Mouse (Mus musculus) testis, adult 2 months (tissue): ENCODE results near the gene Gm21992. TPM values are rescaled to one million over a fixed set of nuclear protein-coding genes. Genes with fewer than 3 reads are reported as not detected.
A peak's percentile ranks its signal among the peaks of the same experiment; 100 is the strongest.

Experiments used
- H3K27ac ChIP-seq: fragments of 200-500 bp; 2 replicates; pipeline ENCODE4 v1.5.1; 2012; ENCODE audit warnings: low read depth, low read length; ENCODE audit not compliant: control insufficient read depth, insufficient read depth
- H3K27me3 ChIP-seq: fragments of 200-500 bp; 2 replicates; pipeline ENCODE4 v1.6.1; 2012; ENCODE audit warnings: mild to moderate bottlenecking, low read length, moderate library complexity; ENCODE audit not compliant: control insufficient read depth, insufficient read depth
- H3K36me3 ChIP-seq: fragments of 200-500 bp; 2 replicates; pipeline ENCODE4 v1.6.1; 2012; ENCODE audit warnings: mild to moderate bottlenecking, low read length; ENCODE audit not compliant: control insufficient read depth, insufficient read depth
- H3K4me1 ChIP-seq: fragments of 200-500 bp; 2 replicates; pipeline ENCODE4 v1.6.1; 2012; ENCODE audit warnings: low read length; ENCODE audit not compliant: control insufficient read depth, insufficient read depth
- H3K4me3 ChIP-seq: fragments of 200-500 bp; 2 replicates; pipeline ENCODE4 v1.5.1; 2012; ENCODE audit warnings: low read depth, mild to moderate bottlenecking, low read length, moderate library complexity, mixed read lengths; ENCODE audit not compliant: control insufficient read depth
- CTCF ChIP-seq: fragments of 200-500 bp; IDR thresholded peaks from 2 replicates; pipeline ENCODE4 v1.5.1; 2012; ENCODE audit warnings: low read depth, mild to moderate bottlenecking, inconsistent platforms, low read length, moderate library complexity; ENCODE audit not compliant: control insufficient read depth, insufficient read depth, insufficient replicate concordance
- POLR2A ChIP-seq: fragments of 200-500 bp; IDR thresholded peaks from 2 replicates; pipeline ENCODE4 v1.6.1; 2012; ENCODE audit warnings: low read depth, mild to moderate bottlenecking, inconsistent platforms, low read length, moderate library complexity; ENCODE audit not compliant: control insufficient read depth
- polyA plus RNA-seq: library from polyadenylated mRNA; depleted of rRNA; stranded (reverse); fragments of >200 nt; gene quantifications from 2 replicates; pipeline ENCODE4 v1.2.3, GENCODE M21; 2012

The Gm21992 gene
- polyA plus RNA-seq, 1 experiment: 9.4 TPM

GRCm38 (mm10) chr19:4720112-4720511, 91.3 kb downstream of the Gm21992 start:
- no peak for TF ChIP-seq POLR2A
- TF ChIP-seq CTCF: no peak
- no peaks in the 10 kb centered on the region for H3K27me3 ChIP-seq

GRCm38 (mm10) chr19:4719351-4719764, 92.1 kb downstream of the Gm21992 start:
- Histone ChIP-seq H3K4me1 (peaks cover 12% of the 10 kb centered on the region), H3K4me3 (no peak overlapping the region), H3K36me3 (no peaks in the 10 kb centered on the region), H3K27me3 (no peaks in the 10 kb centered on the region), H3K27ac (no peak overlapping the region)
- no peak for TF ChIP-seq CTCF
- TF ChIP-seq POLR2A: no peak

More at GRCm38 (mm10) chr19:4720112-4720511, 91.3 kb downstream of the Gm21992 start:
- H3K36me3 ChIP-seq: no peaks in the 10 kb centered on the region
- H3K27ac ChIP-seq: no peak overlapping the region
- H3K4me3 ChIP-seq: no peak overlapping the region
- H3K4me1 ChIP-seq: peaks cover 12% of the 10 kb centered on the region

- Histone ChIP-seq H3K27me3 (no peaks in the 10 kb centered on the region), H3K4me1 (peaks cover 12% of the 10 kb centered on the region), H3K36me3 (no peaks in the 10 kb centered on the region), H3K27ac (no peak overlapping the region), H3K4me3 (no peak overlapping the region)
- TF ChIP-seq CTCF: no peak
- TF ChIP-seq POLR2A: no peak
These were observed 92.7 kb downstream of the Gm21992 start for GRCm38 (mm10) chr19:4718716-4719115.

- TF ChIP-seq CTCF (no peak), POLR2A (no peak)
- H3K4me3 ChIP-seq: no peak overlapping the region
- no peaks in the 10 kb centered on the region for H3K27me3 ChIP-seq
- peaks cover 18% of the 10 kb centered on the region for H3K4me1 ChIP-seq
- H3K27ac ChIP-seq: no peak overlapping the region
- H3K36me3 ChIP-seq: no peaks in the 10 kb centered on the region
These were observed 94.1 kb downstream of the Gm21992 start for GRCm38 (mm10) chr19:4717281-4717680.

- peaks cover 20% of the 10 kb centered on the region for H3K4me1 ChIP-seq
- H3K27me3 ChIP-seq: no peaks in the 10 kb centered on the region
- H3K36me3 ChIP-seq: no peaks in the 10 kb centered on the region
- TF ChIP-seq POLR2A (no peak), CTCF (no peak)
- H3K27ac ChIP-seq: no peak overlapping the region
- H3K4me3 ChIP-seq: no peak overlapping the region
These were observed 94.7 kb downstream of the Gm21992 start for GRCm38 (mm10) chr19:4716756-4717155.

GRCm38 (mm10) chr19:4713886-4714285, 97.5 kb downstream of the Gm21992 start:
- Histone ChIP-seq H3K27ac (no peak overlapping the region), H3K27me3 (no peaks in the 10 kb centered on the region), H3K4me1 (peaks cover 12% of the 10 kb centered on the region), H3K4me3 (no peak overlapping the region), H3K36me3 (no peaks in the 10 kb centered on the region)
- TF ChIP-seq POLR2A (no peak), CTCF (no peak)

- Histone ChIP-seq H3K27me3 (no peaks in the 10 kb centered on the region), H3K4me3 (peak overlapping the region; percentile 87; the same call in 1 of the 2 replicates), H3K4me1 (peaks cover 12% of the 10 kb centered on the region), H3K36me3 (no peaks in the 10 kb centered on the region), H3K27ac (no peak overlapping the region)
- TF ChIP-seq CTCF (no peak), POLR2A (no peak)
These were observed 98.5 kb downstream of the Gm21992 start for GRCm38 (mm10) chr19:4712781-4713526.
